In genomic region chr3:122509084-122509483, GRCm38 (mm10) we compare ENCODE assay signal across 8 mouse cellular contexts.
A peak's percentile ranks its signal among the peaks of the same experiment; 100 is the strongest.
DNase-seq lines count a peak whose midpoint lies in the region; ATAC-seq and TF ChIP-seq lines count a peak whose summit lies in the region.

No protein-coding gene starts in this region.

- H3K9ac ChIP-seq in embryonic facial prominence, embryonic 15.5 days: no peak overlapping the region
- H3K9ac ChIP-seq in heart, postnatal 0 days (replicated peaks; ENCODE audit: low read depth, low read length): no peak overlapping the region
- no peak overlapping the region for H3K9ac ChIP-seq in midbrain, embryonic 11.5 days (ENCODE audit: low read length)

- H3K9me3 ChIP-seq in embryonic facial prominence, embryonic 15.5 days (replicated peaks): no peaks in the 10 kb centered on the region
- no peaks in the 10 kb centered on the region for H3K9me3 ChIP-seq in heart, postnatal 0 days (replicated peaks; ENCODE audit: control insufficient read depth, low read length)
- no peaks in the 10 kb centered on the region for H3K9me3 ChIP-seq in midbrain, embryonic 11.5 days (ENCODE audit: control insufficient read depth, low read length)

- no peaks in the 10 kb centered on the region for H3K4me1 ChIP-seq in cerebellum, adult 2 months (ENCODE audit: control insufficient read depth, insufficient read depth, low read length)
- peaks cover 28% of the 10 kb centered on the region for H3K4me1 ChIP-seq in embryonic facial prominence, embryonic 15.5 days
- peaks cover 15% of the 10 kb centered on the region for H3K4me1 ChIP-seq in heart, postnatal 0 days (ENCODE audit: control insufficient read depth, insufficient read depth)
- H3K4me1 ChIP-seq in midbrain, embryonic 11.5 days (ENCODE audit: control insufficient read depth, insufficient read depth, low read length): no peaks in the 10 kb centered on the region

- peaks cover 5% of the 10 kb centered on the region; the same call in 1 of the 2 replicates for H3K36me3 ChIP-seq in embryonic facial prominence, embryonic 15.5 days
- 0 out of 2 replicates have a peak, but pooled peaks cover 5% of the 10 kb centered on the region for H3K36me3 ChIP-seq in heart, postnatal 0 days (replicated peaks; ENCODE audit: control insufficient read depth, insufficient read depth, low read length)
- H3K36me3 ChIP-seq in midbrain, embryonic 11.5 days (ENCODE audit: control insufficient read depth, insufficient read depth, low read length): 0 out of 2 replicates have a peak, but pooled peaks cover 2% of the 10 kb centered on the region

- 0 out of 2 replicates have a peak, but pooled peaks have one; percentile 35 for ATAC-seq in embryonic facial prominence, embryonic 15.5 days (ENCODE audit: insufficient number of reproducible peaks, low FRiP score, low TSS enrichment, low read depth)
- peak; percentile 79 for ATAC-seq in heart, postnatal 0 days (ENCODE audit: insufficient read depth, low read depth)
- ATAC-seq in midbrain, embryonic 11.5 days (ENCODE audit: low FRiP score): peak; percentile 80

- WGBS in cerebellum, adult 2 months: 44% methylated on average over 5 of the region's 5 CpGs
- WGBS in embryonic facial prominence, embryonic 15.5 days: 33% methylated on average over 5 of the region's 5 CpGs
- 34% methylated on average over 5 of the region's 5 CpGs for WGBS in heart, postnatal 0 days
- 47% methylated on average over 5 of the region's 5 CpGs for WGBS in midbrain, embryonic 11.5 days

- H3K4me3 ChIP-seq in cerebellum, adult 2 months (replicated peaks; ENCODE audit: insufficient read depth, low read depth, low read length): no peak overlapping the region
- H3K4me3 ChIP-seq in embryonic facial prominence, embryonic 15.5 days (replicated peaks): no peak overlapping the region
- no peak overlapping the region for H3K4me3 ChIP-seq in heart, postnatal 0 days (ENCODE audit: low read depth, low read length)
- H3K4me3 ChIP-seq in midbrain, embryonic 11.5 days (ENCODE audit: low read depth, low read length): no peak overlapping the region

- no peaks in the 10 kb centered on the region for H3K27me3 ChIP-seq in cerebellum, adult 2 months (ENCODE audit: control insufficient read depth, insufficient read depth, low read length)
- H3K27me3 ChIP-seq in embryonic facial prominence, embryonic 15.5 days: no peaks in the 10 kb centered on the region
- no peaks in the 10 kb centered on the region for H3K27me3 ChIP-seq in heart, postnatal 0 days (ENCODE audit: control insufficient read depth, insufficient read depth, low read length)
- no peaks in the 10 kb centered on the region for H3K27me3 ChIP-seq in midbrain, embryonic 11.5 days (ENCODE audit: control insufficient read depth, insufficient read depth, low read length)

- DNase-seq in cerebellum, adult 2 months: peak in 1 of 2 experiments; percentile 29
- DNase-seq in cerebellum, adult 11-12 months: no peak
- peak; percentile 57 for DNase-seq in adipocyte (ENCODE audit: low spot score)
- peak; percentile 83 for DNase-seq in heart, postnatal 0 days (ENCODE audit: low spot score)
- peak; percentile 87 to 88 for DNase-seq in kidney, postnatal 4 days
- DNase-seq in midbrain, embryonic 11.5 days (ENCODE audit: low spot score, missing footprints): peak; percentile 93
- DNase-seq in thymus, postnatal 25 days: peak; percentile 21

- peak; percentile 59; the same call in 1 of the 2 replicates for TF ChIP-seq CTCF in cerebellum, adult 2 months (IDR thresholded peaks at IDR 0.05; ENCODE audit: borderline replicate concordance, insufficient read depth, low read depth, low read length)
- TF ChIP-seq CTCF in heart, postnatal 0 days (IDR thresholded peaks at IDR 0.05; ENCODE audit: low read depth): peak; percentile 96

- TF ChIP-seq EP300 in heart, postnatal 0 days (IDR thresholded peaks at IDR 0.05; ENCODE audit: low read depth): no peak

- no peak overlapping the region for H3K27ac ChIP-seq in cerebellum, adult 2 months (ENCODE audit: insufficient read depth, low read length)
- H3K27ac ChIP-seq in embryonic facial prominence, embryonic 15.5 days (replicated peaks): peak overlapping the region; percentile 44; the same call in 1 of the 2 replicates
- peak overlapping the region; percentile 43 for H3K27ac ChIP-seq in heart, postnatal 0 days (ENCODE audit: low read depth)
- H3K27ac ChIP-seq in midbrain, embryonic 11.5 days (ENCODE audit: low read depth, low read length): no peak overlapping the region

- no peak overlapping the region for H3K4me2 ChIP-seq in embryonic facial prominence, embryonic 15.5 days (replicated peaks)
- H3K4me2 ChIP-seq in heart, postnatal 0 days (ENCODE audit: low read depth, low read length): no peak overlapping the region
- no peak overlapping the region for H3K4me2 ChIP-seq in midbrain, embryonic 11.5 days

- no peak for TF ChIP-seq POLR2A in cerebellum, adult 2 months (IDR thresholded peaks at IDR 0.05; ENCODE audit: borderline replicate concordance, insufficient read depth, low read length)

Comparison
In these comparisons a context has a peak if more than half of its experiments do, and no peak if none do; other contexts are left out.
1. H3K27ac ChIP-seq: peak in embryonic facial prominence, embryonic 15.5 days (single experiment) and heart, postnatal 0 days (single experiment); none in cerebellum, adult 2 months (single experiment) and midbrain, embryonic 11.5 days (single experiment).
2. Peak in every context shown above with its lines, with median percentiles within 50 percentile points of each other: ATAC-seq.